Mouse (Mus musculus): Measurements from ENCODE around the gene Rbfox1.

DNA sequence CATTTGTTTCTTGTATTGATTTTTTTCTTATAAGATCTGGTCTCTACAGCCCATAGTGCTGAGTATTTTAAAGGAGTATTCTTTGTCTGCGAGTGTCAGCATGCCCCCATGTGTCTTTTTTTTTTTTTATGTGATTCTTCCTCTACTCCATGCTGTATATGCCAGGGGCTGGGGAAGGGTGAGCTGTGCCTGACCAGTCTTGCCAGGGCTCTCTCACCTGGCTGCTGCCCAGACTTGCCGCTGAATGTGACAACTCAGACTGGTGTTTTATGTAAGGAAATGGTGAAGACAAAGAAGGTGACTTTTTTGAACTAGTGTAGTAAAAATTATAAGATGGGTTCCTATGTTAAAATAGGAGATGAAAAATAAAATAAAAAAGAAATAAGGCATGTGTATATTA, 1262.7 kb downstream of the Rbfox1 start:
- TF ChIP-seq CTCF (IDR thresholded peaks at IDR 0.05; ENCODE audit: borderline replicate concordance, insufficient read depth, low read length): no peak
- no peak for TF ChIP-seq POLR2A (IDR thresholded peaks at IDR 0.05; ENCODE audit: low read depth, low read length)
